Mouse (Mus musculus) E14TG2a.4 (cell line): ENCODE measurements around the gene Dennd6b.

Source experiments
- H3K27me3 ChIP-seq: 2 replicates; pipeline ENCODE4 v1.6.1; 2014; ENCODE audit warnings: low read length, control low read depth; ENCODE audit not compliant: insufficient read depth
- H3K36me3 ChIP-seq: 2 replicates; pipeline ENCODE4 v1.6.1; 2014; ENCODE audit warnings: low read length, control low read depth; ENCODE audit not compliant: insufficient read depth
- H3K4me1 ChIP-seq: replicated peaks from 2 replicates; pipeline ENCODE4 v1.6.1; 2014; ENCODE audit warnings: low read depth, low read length, control low read depth
- H3K4me3 ChIP-seq: replicated peaks from 2 replicates; pipeline ENCODE4 v1.5.1; 2014; ENCODE audit warnings: mild to moderate bottlenecking, low read length
- H3K9me3 ChIP-seq: 2 replicates; pipeline ENCODE4 v1.6.1; 2014; ENCODE audit warnings: low read length, control low read depth
- CTCF ChIP-seq: conservative IDR thresholded peaks from 2 replicates; pipeline ENCODE4 v1.5.1; 2014; ENCODE audit warnings: low read length
- NANOG ChIP-seq: IDR thresholded peaks from 2 replicates; pipeline ENCODE4 v1.6.1; 2014; ENCODE audit warnings: borderline replicate concordance, low read length, mixed read lengths
- POU5F1 ChIP-seq: IDR thresholded peaks from 2 replicates; pipeline ENCODE4 v1.6.1; 2014; ENCODE audit warnings: low read length, borderline replicate concordance

The Dennd6b gene

DNA sequence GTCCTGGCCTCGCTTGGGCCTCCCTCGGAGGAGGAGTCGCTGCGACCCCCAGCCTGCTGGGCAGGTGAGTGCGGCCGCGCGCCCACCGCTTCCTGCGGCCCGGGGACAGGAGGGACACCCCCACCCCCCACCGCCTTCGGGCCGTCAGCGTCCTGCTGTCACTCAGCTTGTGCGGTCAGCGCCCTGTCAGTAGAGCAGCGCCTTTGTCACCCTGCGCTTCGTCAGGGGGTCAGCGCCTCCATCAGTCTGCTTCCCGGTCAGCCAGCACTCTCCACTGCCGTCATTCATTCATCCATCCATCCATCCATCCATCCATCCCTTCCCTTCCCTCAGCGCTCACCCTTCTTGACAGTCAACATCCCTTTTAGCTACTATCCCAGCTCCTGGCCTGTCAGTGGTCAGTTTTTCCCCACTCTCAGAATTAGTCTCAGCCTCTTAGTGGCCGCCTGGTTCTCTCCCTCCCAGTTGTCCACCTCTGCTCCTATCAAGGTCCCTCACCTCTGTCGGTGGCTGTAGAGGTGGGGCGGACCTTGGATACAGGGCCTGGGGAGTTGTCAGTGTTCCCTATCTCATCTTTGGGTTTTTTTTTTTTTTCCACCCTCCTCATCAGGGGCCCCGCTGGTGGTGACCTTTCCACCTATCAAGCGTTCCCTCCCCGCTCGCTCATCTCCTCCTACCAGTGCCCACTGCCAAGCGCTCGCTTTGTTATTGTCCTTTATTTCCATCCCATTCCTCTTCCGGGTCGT is 15.6 kb upstream of the Dennd6b start:
- Histone ChIP-seq H3K4me3 (peak overlapping the region; percentile 96), H3K9me3 (no peaks in the 10 kb centered on the region)

DNA sequence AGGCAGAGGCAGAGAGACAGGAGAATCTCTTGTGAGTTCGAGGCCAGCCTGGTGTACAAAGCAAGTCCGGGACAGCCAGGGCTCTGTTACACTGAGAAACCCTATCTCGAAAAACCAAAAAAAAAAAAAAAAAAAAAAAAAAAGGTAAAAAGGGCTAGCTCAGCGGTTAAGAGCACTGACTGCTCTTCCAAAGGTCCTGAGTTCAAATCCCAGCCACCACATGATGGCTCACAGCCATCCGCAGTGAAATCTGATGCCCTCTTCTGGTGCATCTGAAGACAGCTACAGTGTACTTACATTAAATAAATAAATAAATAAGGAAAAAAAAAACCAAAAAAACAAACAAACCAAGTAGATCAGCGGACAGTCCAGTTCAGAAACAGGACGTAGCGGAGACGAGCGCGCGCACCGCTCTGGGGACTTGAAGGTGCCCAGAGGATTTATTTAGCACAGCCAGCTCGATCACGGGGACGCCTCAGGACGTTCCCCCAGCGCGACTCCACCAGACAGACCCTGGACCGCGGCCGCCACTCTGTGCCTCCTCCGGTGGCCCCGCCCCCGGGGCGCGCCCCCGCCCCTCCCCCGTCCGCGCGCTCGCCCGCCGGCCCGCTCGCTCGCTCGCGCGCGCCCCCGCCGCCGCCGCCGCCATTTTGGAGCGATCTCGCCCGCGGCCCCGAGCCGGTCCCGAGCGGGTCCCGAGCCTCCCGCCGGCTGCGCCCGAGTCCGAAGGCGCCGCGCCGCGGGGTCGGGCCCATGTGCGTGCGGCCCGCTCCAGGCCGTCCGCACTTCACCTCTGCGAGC is 14.8 kb upstream of the Dennd6b start, which contains the start of gene Ppp6r2:
Ppp6r2 (plus strand) TSS at position 639 of the 801 bp plus-strand sequence.
- peaks cover 7% of the 10 kb centered on the region; the same call in 1 of the 2 replicates for H3K27me3 ChIP-seq
- H3K9me3 ChIP-seq = no peaks in the 10 kb centered on the region
- H3K4me3 ChIP-seq = peak within 1 kb of the TSS; percentile 96
- H3K4me1 ChIP-seq = peaks cover 22% of the 10 kb centered on the region
- 0 out of 2 replicates have a peak, but pooled peaks have one; percentile 0 for TF ChIP-seq CTCF
- no peak for TF ChIP-seq POU5F1
- no peak for TF ChIP-seq NANOG
- H3K36me3 ChIP-seq = peaks cover 8% of the 10 kb centered on the region; the same call in 1 of the 2 replicates

More for the DNA sequence above, 15.6 kb upstream of the Dennd6b start:
- Histone ChIP-seq H3K27me3 (peaks cover 7% of the 10 kb centered on the region; the same call in 1 of the 2 replicates), H3K36me3 (peaks cover 12% of the 10 kb centered on the region; the same call in 1 of the 2 replicates), H3K4me1 (peaks cover 22% of the 10 kb centered on the region)
- TF ChIP-seq NANOG (no peak), CTCF (no peak), POU5F1 (no peak)

GRCm38 (mm10) chr15:89209886-89210761 is 13.8 kb upstream of the Dennd6b start:
- Histone ChIP-seq H3K9me3 (no peaks in the 10 kb centered on the region), H3K36me3 (no peaks in the 10 kb centered on the region), H3K4me3 (peak overlapping the region; percentile 49; the same call in 1 of the 2 replicates), H3K4me1 (peaks cover 22% of the 10 kb centered on the region), H3K27me3 (peaks cover 7% of the 10 kb centered on the region; the same call in 1 of the 2 replicates)
- no peak for TF ChIP-seq NANOG
- TF ChIP-seq POU5F1 = no peak
- peak; percentile 97 for TF ChIP-seq CTCF

GRCm38 (mm10) chr15:89207457-89207856 is 11.2 kb upstream of the Dennd6b start:
- Histone ChIP-seq H3K36me3 (no peaks in the 10 kb centered on the region), H3K4me3 (no peak overlapping the region), H3K9me3 (peaks cover 6% of the 10 kb centered on the region), H3K27me3 (peaks cover 7% of the 10 kb centered on the region; the same call in 1 of the 2 replicates), H3K4me1 (peaks cover 18% of the 10 kb centered on the region)
- TF ChIP-seq POU5F1 = no peak
- no peak for TF ChIP-seq CTCF
- TF ChIP-seq NANOG = no peak

DNA sequence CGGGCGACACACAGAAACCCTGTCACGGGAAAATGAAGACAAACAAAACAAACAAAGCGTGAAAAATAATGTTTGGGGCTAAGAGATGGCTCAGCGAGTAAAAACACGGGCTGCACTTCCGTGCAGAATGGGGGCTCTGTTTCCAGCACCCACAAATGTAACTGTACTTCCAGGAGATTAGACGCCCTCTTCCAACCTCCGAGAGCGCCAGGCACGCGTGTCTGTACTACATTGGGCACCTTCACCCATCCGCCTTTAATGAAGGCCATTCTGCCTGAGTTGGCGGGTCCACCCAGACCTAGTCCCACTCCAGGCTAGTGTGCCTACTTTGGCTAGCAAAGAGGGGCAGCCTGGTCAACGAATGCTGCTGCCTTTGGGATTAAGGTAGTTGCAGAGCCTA is 760 bp upstream of the Dennd6b start:
- TF ChIP-seq POU5F1 (no peak), NANOG (no peak), CTCF (no peak)
- peak overlapping the region; percentile 97 for H3K4me3 ChIP-seq
- peaks cover 12% of the 10 kb centered on the region for H3K36me3 ChIP-seq
- H3K27me3 ChIP-seq = no peaks in the 10 kb centered on the region
- peaks cover 22% of the 10 kb centered on the region for H3K4me1 ChIP-seq
- H3K9me3 ChIP-seq = peaks cover under 1% of the 10 kb centered on the region; the same call in 1 of the 2 replicates

DNA sequence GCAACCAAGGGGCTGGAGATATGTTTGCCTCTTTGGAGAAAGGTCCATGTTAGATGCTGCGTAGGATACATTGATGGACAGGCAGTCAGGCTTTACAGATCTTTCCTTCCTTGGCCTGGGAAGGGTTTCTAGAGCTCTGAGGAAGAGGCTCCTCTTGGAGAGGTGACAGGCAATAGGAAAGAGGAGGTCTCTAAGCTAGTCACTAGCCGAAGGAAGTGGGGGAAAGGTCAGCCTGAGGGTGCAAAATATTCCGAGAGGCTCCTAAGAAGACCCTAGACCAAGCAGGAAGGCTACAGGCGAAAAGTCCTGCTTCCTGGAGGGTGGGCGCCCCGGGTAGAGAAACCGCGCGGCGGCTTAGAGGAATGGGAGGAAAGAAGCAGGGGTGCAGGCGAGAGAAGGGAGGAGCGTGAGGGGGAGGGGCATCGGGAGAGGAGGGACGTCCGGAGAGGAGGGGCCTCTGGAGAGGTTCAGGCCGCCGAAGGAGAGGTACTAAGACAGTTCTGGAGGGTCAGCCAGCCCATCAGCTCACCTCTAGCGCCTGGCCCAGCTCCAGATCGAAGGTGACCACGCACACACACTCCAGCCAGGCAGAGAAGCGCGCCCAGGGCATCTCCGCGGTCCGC is 495 bp downstream of the Dennd6b start:
- TF ChIP-seq CTCF (no peak), NANOG (no peak), POU5F1 (no peak)
- peaks cover 20% of the 10 kb centered on the region for H3K36me3 ChIP-seq
- no peaks in the 10 kb centered on the region for H3K27me3 ChIP-seq
- H3K4me3 ChIP-seq = peak overlapping the region; percentile 97
- peaks cover 22% of the 10 kb centered on the region for H3K4me1 ChIP-seq
- H3K9me3 ChIP-seq = no peaks in the 10 kb centered on the region

GRCm38 (mm10) chr15:89195261-89195681 is 1.0 kb downstream of the Dennd6b start:
- H3K4me1 ChIP-seq = peaks cover 22% of the 10 kb centered on the region
- H3K27me3 ChIP-seq = no peaks in the 10 kb centered on the region
- no peaks in the 10 kb centered on the region for H3K9me3 ChIP-seq
- TF ChIP-seq NANOG (no peak), POU5F1 (no peak), CTCF (no peak)
- peak overlapping the region; percentile 97 for H3K4me3 ChIP-seq
- H3K36me3 ChIP-seq = peaks cover 25% of the 10 kb centered on the region
